Mouse (Mus musculus): ENCODE data around the gene Bach1. TPM values are rescaled to one million over a fixed set of nuclear protein-coding genes. Genes with fewer than 3 reads are reported as not detected.

Gene Bach1
- polyA plus RNA-seq, 1 experiment, result 5.6 TPM

GRCm38 (mm10) chr16:87741034-87741715 lies 42.4 kb downstream of the Bach1 start:
- TF ChIP-seq GATA1 (IDR thresholded peaks at IDR 0.05; ENCODE audit: low read length), result no peak

- TF ChIP-seq GATA1 (IDR thresholded peaks at IDR 0.05; ENCODE audit: low read length), result no peak
These were observed 44.9 kb downstream of the Bach1 start for GRCm38 (mm10) chr16:87743661-87744060.

GRCm38 (mm10) chr16:87744338-87744737 lies 45.6 kb downstream of the Bach1 start:
- no peak for TF ChIP-seq GATA1 (IDR thresholded peaks at IDR 0.05; ENCODE audit: low read length)

- TF ChIP-seq GATA1 (IDR thresholded peaks at IDR 0.05; ENCODE audit: low read length), result no peak
These were observed 46.6 kb downstream of the Bach1 start for GRCm38 (mm10) chr16:87745192-87745945.

- no peak for TF ChIP-seq GATA1 (IDR thresholded peaks at IDR 0.05; ENCODE audit: low read length)
These were observed 48.0 kb downstream of the Bach1 start for GRCm38 (mm10) chr16:87746728-87747127.

GRCm38 (mm10) chr16:87751243-87751642 lies 52.5 kb downstream of the Bach1 start:
- TF ChIP-seq GATA1 (IDR thresholded peaks at IDR 0.05; ENCODE audit: low read length), result no peak

GRCm38 (mm10) chr16:87752482-87752881 lies 53.7 kb downstream of the Bach1 start:
- no peak for TF ChIP-seq GATA1 (IDR thresholded peaks at IDR 0.05; ENCODE audit: low read length)

- no peak for TF ChIP-seq GATA1 (IDR thresholded peaks at IDR 0.05; ENCODE audit: low read length)
These were observed 56.1 kb downstream of the Bach1 start for GRCm38 (mm10) chr16:87754858-87755257.

GRCm38 (mm10) chr16:87755915-87756314 lies 57.2 kb downstream of the Bach1 start:
- no peak for TF ChIP-seq GATA1 (IDR thresholded peaks at IDR 0.05; ENCODE audit: low read length)

- TF ChIP-seq GATA1 (IDR thresholded peaks at IDR 0.05; ENCODE audit: low read length), result no peak
These were observed 59.3 kb downstream of the Bach1 start for GRCm38 (mm10) chr16:87758016-87758415.

GRCm38 (mm10) chr16:87764668-87765109 lies 65.9 kb downstream of the Bach1 start:
- TF ChIP-seq GATA1 (IDR thresholded peaks at IDR 0.05; ENCODE audit: low read length), result no peak

GRCm38 (mm10) chr16:87765984-87766383 lies 67.2 kb downstream of the Bach1 start:
- no peak for TF ChIP-seq GATA1 (IDR thresholded peaks at IDR 0.05; ENCODE audit: low read length)

GRCm38 (mm10) chr16:87770576-87770975 lies 71.8 kb downstream of the Bach1 start:
- TF ChIP-seq GATA1 (IDR thresholded peaks at IDR 0.05; ENCODE audit: low read length), result no peak

- no peak for TF ChIP-seq GATA1 (IDR thresholded peaks at IDR 0.05; ENCODE audit: low read length)
These were observed 73.2 kb downstream of the Bach1 start for GRCm38 (mm10) chr16:87771926-87772325.

- TF ChIP-seq GATA1 (IDR thresholded peaks at IDR 0.05; ENCODE audit: low read length), result no peak
These were observed 75.7 kb downstream of the Bach1 start for GRCm38 (mm10) chr16:87774398-87774797.

- TF ChIP-seq GATA1 (IDR thresholded peaks at IDR 0.05; ENCODE audit: low read length), result no peak
These were observed 78.6 kb downstream of the Bach1 start for GRCm38 (mm10) chr16:87777373-87777772.

GRCm38 (mm10) chr16:87781637-87782036 lies 82.9 kb downstream of the Bach1 start:
- TF ChIP-seq GATA1 (IDR thresholded peaks at IDR 0.05; ENCODE audit: low read length), result no peak

Other genes starting within 250 kb of the Bach1 start
- gene Usp16, start 244.2 kb upstream of the Bach1 start, polyA plus RNA-seq (2012), result 19.0 and 24.3 TPM in 2 replicates
- gene Cct8, start 203.1 kb upstream of the Bach1 start, polyA plus RNA-seq (2012), result 93.4 and 133 TPM in 2 replicates
- gene Map3k7cl, start 145.6 kb upstream of the Bach1 start, polyA plus RNA-seq (2012), result not detected in 2 replicates

Data from G1E-ER4 (cell line).